Comparison of ENCODE assay signal across 14 mouse cellular contexts in the genomic region with DNA sequence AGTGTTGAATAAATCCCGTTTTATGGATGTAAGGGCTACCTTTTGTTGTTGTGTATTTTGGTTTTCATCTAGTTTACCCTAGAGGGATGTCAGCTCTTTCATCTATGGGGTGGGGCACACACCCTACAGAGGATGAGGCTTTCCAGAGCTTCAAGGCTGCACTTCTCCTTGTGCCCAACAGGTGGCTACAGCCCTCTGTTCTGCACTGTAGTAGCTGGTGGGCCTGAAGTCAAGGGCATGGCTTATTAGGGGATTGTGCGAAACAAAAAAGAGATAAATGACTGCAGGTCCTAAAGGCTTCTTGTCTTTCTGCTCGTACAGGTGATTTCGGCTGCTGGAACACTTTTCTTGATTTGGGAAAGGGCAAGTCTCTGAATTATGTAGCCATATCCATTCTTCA. TPM values are rescaled to one million over a fixed set of nuclear protein-coding genes. Genes with fewer than 3 reads are reported as not detected.
A peak's percentile ranks its signal among the peaks of the same experiment; 100 is the strongest.
DNase-seq lines count a peak whose midpoint lies in the region; ATAC-seq and TF ChIP-seq lines count a peak whose summit lies in the region.
"Had no signal": no experiment of that assay in that cellular context is flagged by ENCODE, and none has a peak within 500 bp of the region (broad histone marks: within the 10 kb centered on the region; RNA-seq: fewer than 3 reads in every experiment).

No protein-coding gene starts in this region.

- H3K9ac ChIP-seq in heart, postnatal 0 days (replicated peaks; ENCODE audit: low read depth, low read length): no peak overlapping the region

- no peaks in the 10 kb centered on the region for H3K36me3 ChIP-seq in heart, postnatal 0 days (replicated peaks; ENCODE audit: control insufficient read depth, insufficient read depth, low read length)

- H3K27ac ChIP-seq in heart, postnatal 0 days (ENCODE audit: low read depth): no peak overlapping the region
- H3K27ac ChIP-seq: macrophage had no signal

- peak; percentile 71 for TF ChIP-seq CTCF in heart, postnatal 0 days (IDR thresholded peaks at IDR 0.05; ENCODE audit: low read depth)

- H3K4me3 ChIP-seq in heart, postnatal 0 days (ENCODE audit: low read depth, low read length): no peak overlapping the region

- DNase-seq in heart, postnatal 0 days (ENCODE audit: low spot score): no peak
- no peak for DNase-seq in heart, postnatal 4 days
- DNase-seq in thymus, postnatal 0 days (ENCODE audit: low spot score): peak; percentile 42
- no peak for DNase-seq in thymus, adult 18-20 months
- peak; percentile 12 for DNase-seq in forelimb bud, embryonic 11.5 days (ENCODE audit: low read depth, low spot score)
- DNase-seq in thymus, postnatal 4 days: peak; percentile 39
- no peak for DNase-seq in adrenal gland, adult 8-10 months
- no peak for DNase-seq in layer of hippocampus, postnatal 10 days (ENCODE audit: low spot score in 2 of 2)
- DNase-seq: cerebellum, adult 8-10 months; heart, postnatal 10 days; layer of hippocampus, postnatal 36 days had no signal

- no peak overlapping the region for H3K4me2 ChIP-seq in heart, postnatal 0 days (ENCODE audit: low read depth, low read length)

- no peaks in the 10 kb centered on the region for H3K9me3 ChIP-seq in heart, postnatal 0 days (replicated peaks; ENCODE audit: control insufficient read depth, low read length)

- ATAC-seq in heart, postnatal 0 days (ENCODE audit: insufficient read depth, low read depth): no peak
- ATAC-seq: activated CD4-positive, CD25-positive, alpha-beta regulatory T cell, adult 4 months; forebrain, embryonic 16.5 days had no signal

- no peaks in the 10 kb centered on the region for H3K4me1 ChIP-seq in heart, postnatal 0 days (ENCODE audit: control insufficient read depth, insufficient read depth)

- TF ChIP-seq EP300 in heart, postnatal 0 days (IDR thresholded peaks at IDR 0.05; ENCODE audit: low read depth): no peak

- WGBS in heart, postnatal 0 days: 66% methylated on average over 4 of the region's 4 CpGs

- H3K27me3 ChIP-seq in heart, postnatal 0 days (ENCODE audit: control insufficient read depth, insufficient read depth, low read length): no peaks in the 10 kb centered on the region

RNA-seq across cellular contexts. Expression of a gene that starts 27.9 kb away (rescaled TPM):
- 1.0 and 2.8 TPM in 2 replicates for total RNA-seq in heart, postnatal 0 days (2014; rRNA removed; ENCODE audit: low replicate concordance)
- polyA plus RNA-seq in heart, postnatal 0 days (2015; fragmentation: Nextera tagmentation; extraction: Ambion mirVana): 0.97 and 1.4 TPM in 2 replicates
- total RNA-seq in heart, postnatal 4 days (2021): 1 to 10 TPM; 3.9 to 4.7 TPM
- 8.8 and 10.7 TPM in 2 replicates for polyA plus RNA-seq in thymus, postnatal 0 days (2015; fragmentation: Nextera tagmentation; extraction: Ambion mirVana)
- under 1 TPM in 2 of 4 experiments, not detected in 2; 0.12 to 0.28 TPM for total RNA-seq in adrenal gland, adult 8-10 months (2022)
- total RNA-seq in layer of hippocampus, postnatal 10 days (2021): 1 to 10 TPM in 1 of 2 experiments, under 1 TPM in 1; 0.62 to 1.3 TPM
- polyA plus RNA-seq: activated CD4-positive, CD25-positive, alpha-beta regulatory T cell, adult 4 months had no signal

Comparison
In these comparisons a context has a peak if more than half of its experiments do, and no peak if none do; other contexts are left out.
1. DNase-seq: peak in thymus, postnatal 0 days (single experiment), forelimb bud, embryonic 11.5 days (single experiment) and thymus, postnatal 4 days (single experiment); none in heart, postnatal 0 days (single experiment), heart, postnatal 4 days (single experiment), thymus, adult 18-20 months (0 of 2), adrenal gland, adult 8-10 months (single experiment) and layer of hippocampus, postnatal 10 days (0 of 2).